Mouse (Mus musculus) C2C12 (cell line): ENCODE measurements around the gene Hoxa11.

Source experiments
- CTCF ChIP-seq: IDR thresholded peaks from one replicate; pipeline ENCODE4 v1.5.1; 2011; ENCODE audit not compliant: control insufficient read depth, insufficient read depth, insufficient read length
- FOSL1 ChIP-seq: IDR thresholded peaks from one replicate; pipeline ENCODE4 v1.8.0; 2011; ENCODE audit warnings: mild to moderate bottlenecking, low read length; ENCODE audit not compliant: poor library complexity, insufficient read depth, severe bottlenecking
- MAX ChIP-seq: IDR thresholded peaks from one replicate; pipeline ENCODE4 v1.6.1; 2011; ENCODE audit warnings: mild to moderate bottlenecking, control low read depth
- MYOG ChIP-seq: IDR thresholded peaks from one replicate; pipeline ENCODE4 v1.6.1; 2011; ENCODE audit not compliant: control insufficient read depth, insufficient read length; ENCODE audit errors: extremely low read depth
- USF1 ChIP-seq: IDR thresholded peaks from one replicate; pipeline ENCODE4 v1.6.1; 2011; ENCODE audit warnings: low read depth, mild to moderate bottlenecking, control low read depth, moderate library complexity

DNA sequence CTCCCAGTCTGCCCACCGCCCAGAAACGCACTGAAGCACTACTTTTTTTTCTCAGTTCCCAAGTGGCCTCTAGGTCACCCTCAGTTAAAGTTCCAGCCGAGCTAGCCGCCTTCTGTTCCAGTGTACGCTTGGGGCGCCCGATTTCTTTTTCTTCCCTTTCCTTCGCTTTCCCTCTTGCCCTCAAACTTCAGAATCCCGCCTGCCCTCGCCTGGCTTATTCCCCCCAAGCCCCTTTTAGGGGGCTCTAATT lies 42.6 kb downstream of the Hoxa11 start:
- TF ChIP-seq CTCF (no peak), MYOG (no peak), FOSL1 (no peak), MAX (no peak), USF1 (no peak)
